Mouse (Mus musculus): ENCODE results near the gene C8g.

- no peak for TF ChIP-seq POU5F1 (IDR thresholded peaks at IDR 0.05; ENCODE audit: borderline replicate concordance, low read length)
- TF ChIP-seq CTCF (conservative IDR thresholded peaks at IDR 0.05; ENCODE audit: low read length), result peak; percentile 42
- no peak for TF ChIP-seq NANOG (IDR thresholded peaks at IDR 0.05; ENCODE audit: borderline replicate concordance, low read length)
Observed at GRCm38 (mm10) chr2:25482969-25483368, 18.6 kb downstream of the C8g start.
